In the genomic region with DNA sequence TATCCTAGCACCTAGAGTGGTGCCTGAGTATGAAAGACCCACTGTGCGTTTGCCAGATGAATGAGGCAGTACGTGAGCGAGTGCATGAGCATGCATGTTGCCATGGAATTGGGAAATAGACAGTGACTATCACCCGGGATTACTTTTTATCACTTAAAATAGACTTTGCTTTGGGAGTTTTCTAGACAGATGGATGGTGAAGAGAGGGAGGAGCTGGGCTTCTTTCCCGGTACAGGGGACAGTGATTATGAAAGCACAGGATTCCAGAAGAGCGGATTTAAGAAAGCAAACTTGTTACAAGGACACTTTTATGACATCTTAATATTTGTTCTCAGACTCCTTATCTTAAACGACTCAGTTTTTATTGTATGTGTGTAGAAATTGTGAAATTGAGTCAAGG, we compare ENCODE assay signal across 19 mouse cellular contexts.
A peak's percentile ranks its signal among the peaks of the same experiment; 100 is the strongest.
DNase-seq lines count a peak whose midpoint lies in the region; TF ChIP-seq lines count a peak whose summit lies in the region.
"Had no signal": no experiment of that assay in that cellular context is flagged by ENCODE, and none has a peak within 500 bp of the region (broad histone marks: within the 10 kb centered on the region; RNA-seq: fewer than 3 reads in every experiment).

No protein-coding gene starts in this region.

- peak overlapping the region; percentile 67 for H3K27ac ChIP-seq in left cerebral cortex, adult 2 months
- no peak overlapping the region for H3K27ac ChIP-seq in layer of hippocampus, adult 2 months
- H3K27ac ChIP-seq: forebrain, embryonic 10.5 days; hindbrain, embryonic 10.5 days; hindbrain, postnatal 0 days; liver, embryonic 12.5 days; midbrain, embryonic 10.5 days had no signal

- peak in 1 of 2 experiments; percentile 7 for DNase-seq in left cerebral cortex, adult 2 months (ENCODE audit: extremely low spot score in 1 of 2, low spot score in 2 of 2)
- DNase-seq in left cerebral cortex, adult 8-10 months (ENCODE audit: low spot score in 2 of 2), result no peak
- peak; percentile 5 to 7 for DNase-seq in frontal cortex, postnatal 14 days (ENCODE audit: low spot score in 2 of 2)
- DNase-seq in layer of hippocampus, adult 2 months (ENCODE audit: low spot score in 2 of 2), result peak; percentile 21 to 60
- DNase-seq in left cerebral cortex, postnatal 25 days (ENCODE audit: low spot score in 2 of 2), result peak; percentile 26 to 76
- DNase-seq in adipocyte (ENCODE audit: low spot score), result no peak
- DNase-seq in spleen, postnatal 36 days (ENCODE audit: low spot score in 2 of 2), result no peak
- no peak for DNase-seq in adrenal gland, adult 8-10 months
- DNase-seq: cerebellum, adult 8-10 months; kidney, adult 8-10 months; kidney, postnatal 25 days; lung, embryonic 14.5 days; lung, postnatal 4 days; thymus, postnatal 36 days had no signal

- H3K4me3 ChIP-seq in left cerebral cortex, adult 2 months, result no peak overlapping the region
- H3K4me3 ChIP-seq in layer of hippocampus, adult 2 months, result no peak overlapping the region
- H3K4me3 ChIP-seq: forebrain, embryonic 10.5 days; hindbrain, embryonic 10.5 days; liver, embryonic 12.5 days; midbrain, embryonic 10.5 days had no signal

- TF ChIP-seq CTCF in left cerebral cortex, adult 2 months (IDR thresholded peaks at IDR 0.05), result no peak
- no peak for TF ChIP-seq CTCF in layer of hippocampus, adult 2 months (conservative IDR thresholded peaks at IDR 0.05)

- intact Hi-C loops in left cerebral cortex, adult 2 months (cut with DNase I), result no loop called here
- intact Hi-C loops in left cerebral cortex, postnatal 25 days (cut with DNase I), result no loop called here

Comparison
In these comparisons a context has a peak if more than half of its experiments do, and no peak if none do; other contexts are left out.
1. DNase-seq: peak in frontal cortex, postnatal 14 days (2 of 2), layer of hippocampus, adult 2 months (2 of 2) and left cerebral cortex, postnatal 25 days (2 of 2); none in left cerebral cortex, adult 8-10 months (0 of 2), adipocyte (single experiment), spleen, postnatal 36 days (0 of 2) and adrenal gland, adult 8-10 months (single experiment).